Mouse (Mus musculus) hindbrain, embryonic 14.5 days (tissue): ENCODE results near the gene Plekhh1. TPM values are rescaled to one million over a fixed set of nuclear protein-coding genes. Genes with fewer than 3 reads are reported as not detected.
A peak's percentile ranks its signal among the peaks of the same experiment; 100 is the strongest.
"Not testable (repeated sequence)": the region's sequence is repeated elsewhere in the genome, so short reads cannot be mapped to it uniquely, and the experiment has no call there.

Source experiments
- ATAC-seq: fragments of 200-750 bp; cut with Nextera tagmentation; 2 replicates; pipeline ENCODE4 v1.8.0; 2017; ENCODE audit warnings: moderate number of reproducible peaks, mild to moderate bottlenecking, moderate TSS enrichment, moderate library complexity; ENCODE audit not compliant: low FRiP score
- DNase-seq: peaks from one replicate; pipeline ENCODE4 v3.0.0-alpha.2; 2015; ENCODE audit warnings: low spot score
- H3K27ac ChIP-seq: fragments of 300-500 bp; sonication (generic); 2 replicates; pipeline ENCODE4 v1.5.1; 2014; ENCODE audit warnings: mild to moderate bottlenecking, moderate library complexity
- H3K27me3 ChIP-seq: fragments of 300-500 bp; sonication (generic); 2 replicates; pipeline ENCODE4 v1.6.1; 2014; ENCODE audit warnings: mild to moderate bottlenecking, low read length, mixed read lengths; ENCODE audit not compliant: control insufficient read depth, insufficient read depth
- H3K36me3 ChIP-seq: fragments of 300-500 bp; sonication (generic); replicated peaks from 2 replicates; pipeline ENCODE4 v1.6.1; 2014; ENCODE audit not compliant: control insufficient read depth, insufficient read depth
- H3K4me1 ChIP-seq: fragments of 300-500 bp; sonication (generic); replicated peaks from 2 replicates; pipeline ENCODE4 v1.6.1; 2014; ENCODE audit warnings: antibody characterized with exemption, low read length, mixed read lengths; ENCODE audit not compliant: control insufficient read depth, insufficient read depth
- H3K4me2 ChIP-seq: fragments of 300-500 bp; sonication (generic); replicated peaks from 2 replicates; pipeline ENCODE4 v1.6.1; 2014; ENCODE audit warnings: mild to moderate bottlenecking, moderate library complexity
- H3K4me3 ChIP-seq: fragments of 300-500 bp; sonication (generic); replicated peaks from 2 replicates; pipeline ENCODE4 v1.5.1; 2014; ENCODE audit warnings: mild to moderate bottlenecking, low read length
- H3K9ac ChIP-seq: fragments of 300-500 bp; sonication (generic); 2 replicates; pipeline ENCODE4 v1.6.1; 2014
- H3K9me3 ChIP-seq: fragments of 300-500 bp; sonication (generic); 2 replicates; pipeline ENCODE4 v1.6.1; 2016; ENCODE audit warnings: low read length; ENCODE audit not compliant: control insufficient read depth
- WGBS: fragments of 180-500 bp; shearing (Covaris S2); extraction: QIAGEN DNeasy Blood & Tissue Kit; methylation state at CpG from one replicate; pipeline ENCODE4 v1.1.7; 2014; 5-methylcytosine and 5-hydroxymethylcytosine counted together
- polyA plus RNA-seq: library from polyadenylated mRNA; unstranded; fragments of >200 nt; fragmentation: Nextera tagmentation; extraction: Ambion mirVana; gene quantifications from 2 replicates; pipeline ENCODE4 v1.2.1, GENCODE M21; 2014

Gene Plekhh1
- polyA plus RNA-seq, 1 experiment from 2014 or later, result 2.8 TPM

DNA sequence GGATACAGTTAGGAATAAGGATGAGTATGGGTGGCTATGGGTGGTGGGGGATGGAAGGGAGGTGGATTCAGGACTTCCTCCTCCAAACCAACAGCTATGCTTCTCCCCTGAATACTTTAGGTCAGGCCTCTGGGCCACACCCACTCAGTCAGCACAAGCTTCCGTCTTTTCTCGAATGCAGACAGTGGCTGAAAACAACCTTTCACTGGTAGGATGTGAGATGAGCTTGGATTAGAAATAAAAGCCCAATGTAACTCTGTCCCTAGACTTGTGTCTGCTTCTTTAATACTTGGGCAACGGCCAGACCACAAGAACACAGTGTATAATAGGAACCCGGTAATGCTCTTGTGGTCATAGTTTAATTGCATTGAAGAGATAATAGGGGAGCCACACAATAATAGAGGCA lies 11.0 kb upstream of the Plekhh1 start:
- no peaks in the 10 kb centered on the region for H3K4me1 ChIP-seq
- ATAC-seq (no peak), DNase-seq (no peak)
- H3K9ac ChIP-seq, result no peak overlapping the region
- no peak overlapping the region for H3K4me3 ChIP-seq
- no peaks in the 10 kb centered on the region for H3K36me3 ChIP-seq
- no peaks in the 10 kb centered on the region for H3K27me3 ChIP-seq
- 51% methylated on average over 4 of the region's 4 CpGs for WGBS
- no peaks in the 10 kb centered on the region for H3K9me3 ChIP-seq
- no peak overlapping the region for H3K27ac ChIP-seq
- no peak overlapping the region for H3K4me2 ChIP-seq

DNA sequence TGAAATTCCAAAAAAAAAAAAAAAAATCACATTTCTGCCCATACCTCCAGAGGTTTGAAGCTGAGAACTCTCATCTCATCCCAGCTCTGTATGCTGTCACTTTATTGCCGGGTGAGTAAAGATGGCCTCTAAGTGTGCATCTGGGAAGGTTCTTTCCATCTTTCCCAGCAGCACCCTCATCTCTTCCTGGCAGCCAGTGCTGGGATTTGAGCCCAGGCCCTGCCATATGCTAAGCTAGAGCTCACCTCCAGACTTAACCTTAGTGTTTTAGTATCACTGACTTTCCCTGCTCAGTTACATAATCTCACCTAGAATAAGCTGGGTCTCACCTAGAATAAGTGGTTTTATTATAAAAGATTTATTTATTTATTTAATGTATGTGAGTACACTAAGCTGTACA lies 7.1 kb upstream of the Plekhh1 start:
- H3K4me1 ChIP-seq, result no peaks in the 10 kb centered on the region
- WGBS, result 81% methylated on average over 1 of the region's 1 CpGs
- H3K9ac ChIP-seq, result no peak overlapping the region
- no peaks in the 10 kb centered on the region for H3K36me3 ChIP-seq
- no peak overlapping the region for H3K4me3 ChIP-seq
- H3K27me3 ChIP-seq, result no peaks in the 10 kb centered on the region
- ATAC-seq (no peak), DNase-seq (no peak)
- no peak overlapping the region for H3K27ac ChIP-seq
- no peak overlapping the region for H3K4me2 ChIP-seq
- H3K9me3 ChIP-seq, result no peaks in the 10 kb centered on the region

DNA sequence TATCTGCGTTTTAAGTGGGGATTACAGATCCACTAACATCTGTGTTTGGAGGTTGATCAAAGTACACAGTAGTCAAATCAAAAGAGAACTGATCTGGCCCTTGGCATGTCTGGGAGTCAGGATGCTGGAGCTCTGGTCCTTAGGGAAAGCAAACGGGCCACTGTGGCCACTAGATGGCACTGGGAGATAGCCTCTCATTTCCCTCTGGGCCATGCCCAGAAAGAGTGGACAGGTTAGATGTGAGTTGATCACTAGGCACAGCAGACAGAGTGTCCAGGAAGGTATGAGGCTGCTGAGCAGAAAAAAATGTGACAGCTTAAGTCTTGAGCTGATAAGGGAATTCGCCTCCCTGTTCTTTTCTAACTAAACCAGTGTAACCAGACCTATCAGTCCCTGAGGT lies 6.1 kb upstream of the Plekhh1 start:
- Histone ChIP-seq H3K4me1 (no peaks in the 10 kb centered on the region), H3K9me3 (no peaks in the 10 kb centered on the region), H3K36me3 (no peaks in the 10 kb centered on the region), H3K4me3 (no peak overlapping the region), H3K9ac (no peak overlapping the region), H3K27me3 (no peaks in the 10 kb centered on the region), H3K27ac (no peak overlapping the region), H3K4me2 (no peak overlapping the region)
- DNase-seq, result peak; percentile 74
- ATAC-seq, result no peak; the same call in 1 of the 2 replicates
- WGBS, result 11% methylated on average over 3 of the region's 3 CpGs

DNA sequence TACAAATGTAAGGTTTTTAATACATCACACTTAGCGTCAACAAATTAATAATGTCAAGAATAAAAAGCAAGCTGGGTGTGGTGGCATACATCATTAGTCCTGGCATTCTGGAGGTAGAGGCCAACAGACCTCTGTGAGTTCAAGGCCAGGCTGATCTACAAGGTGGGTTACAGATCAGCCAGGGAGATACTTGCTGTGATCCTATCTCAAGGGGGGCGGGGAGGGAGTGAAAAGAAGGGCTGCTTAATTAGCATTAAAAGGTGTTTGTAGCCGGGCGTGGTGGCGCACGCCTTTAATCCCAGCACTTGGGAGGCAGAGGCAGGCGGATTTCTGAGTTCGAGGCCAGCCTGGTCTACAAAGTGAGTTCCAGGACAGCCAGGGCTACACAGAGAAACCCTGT lies 1.4 kb upstream of the Plekhh1 start:
- not testable (repeated sequence) for H3K4me3 ChIP-seq, ATAC-seq, H3K27ac ChIP-seq, H3K9me3 ChIP-seq, H3K27me3 ChIP-seq, H3K9ac ChIP-seq, H3K4me1 ChIP-seq, DNase-seq, H3K4me2 ChIP-seq, H3K36me3 ChIP-seq
- WGBS, result 92% methylated on average over 8 of the region's 8 CpGs

DNA sequence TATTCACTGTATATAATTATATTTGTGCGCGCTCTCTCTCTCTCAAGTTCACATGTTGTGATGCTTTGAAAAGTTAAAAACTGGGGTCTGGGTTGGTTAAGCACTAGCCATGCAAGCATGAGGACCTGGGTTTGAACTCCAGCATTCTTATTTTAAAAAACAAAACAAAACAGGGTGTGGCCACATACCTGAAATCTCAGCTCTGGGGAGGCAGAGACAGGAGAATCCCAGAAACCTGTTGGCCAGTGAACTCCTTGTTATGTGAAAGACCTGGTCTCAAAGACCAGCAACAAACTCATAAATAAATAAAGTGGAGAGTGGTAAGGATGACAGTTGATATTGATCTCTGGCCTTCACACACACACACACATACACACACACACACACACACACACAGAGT lies 5.4 kb downstream of the Plekhh1 start:
- DNase-seq, result no peak
- Histone ChIP-seq H3K9me3 (no peaks in the 10 kb centered on the region), H3K27me3 (no peaks in the 10 kb centered on the region), H3K9ac (no peak overlapping the region), H3K36me3 (no peaks in the 10 kb centered on the region), H3K4me3 (no peak overlapping the region), H3K4me1 (no peaks in the 10 kb centered on the region), H3K27ac (no peak overlapping the region), H3K4me2 (no peak overlapping the region)
- no peak for ATAC-seq
- WGBS, result 100% methylated on average over 2 of the region's 2 CpGs

DNA sequence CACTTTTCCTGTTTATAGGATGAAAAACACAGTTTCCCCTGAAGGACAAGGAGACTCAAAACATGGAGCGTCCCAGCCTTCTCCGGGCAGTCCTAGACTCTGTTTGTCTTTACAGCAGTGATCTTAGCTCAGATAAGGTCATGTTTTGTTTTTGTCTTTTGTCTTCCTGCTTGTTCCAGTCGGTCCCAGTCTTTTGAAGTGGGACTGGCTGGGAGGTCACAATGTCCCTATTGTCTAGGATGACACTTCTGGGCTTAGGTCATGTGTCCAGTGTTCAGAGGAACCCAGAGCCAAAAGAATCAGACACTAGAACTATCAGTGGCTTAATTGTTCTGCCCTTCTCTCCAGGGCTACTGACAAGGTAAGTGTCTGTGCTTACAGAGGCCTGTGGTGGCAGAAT lies 6.4 kb downstream of the Plekhh1 start:
- no peaks in the 10 kb centered on the region for H3K36me3 ChIP-seq
- H3K4me2 ChIP-seq, result no peak overlapping the region
- no peaks in the 10 kb centered on the region for H3K4me1 ChIP-seq
- H3K27me3 ChIP-seq, result no peaks in the 10 kb centered on the region
- WGBS, result 8% methylated on average over 3 of the region's 3 CpGs
- DNase-seq (no peak), ATAC-seq (no peak)
- no peak overlapping the region for H3K4me3 ChIP-seq
- H3K9ac ChIP-seq, result no peak overlapping the region
- H3K27ac ChIP-seq, result no peak overlapping the region
- no peaks in the 10 kb centered on the region for H3K9me3 ChIP-seq

DNA sequence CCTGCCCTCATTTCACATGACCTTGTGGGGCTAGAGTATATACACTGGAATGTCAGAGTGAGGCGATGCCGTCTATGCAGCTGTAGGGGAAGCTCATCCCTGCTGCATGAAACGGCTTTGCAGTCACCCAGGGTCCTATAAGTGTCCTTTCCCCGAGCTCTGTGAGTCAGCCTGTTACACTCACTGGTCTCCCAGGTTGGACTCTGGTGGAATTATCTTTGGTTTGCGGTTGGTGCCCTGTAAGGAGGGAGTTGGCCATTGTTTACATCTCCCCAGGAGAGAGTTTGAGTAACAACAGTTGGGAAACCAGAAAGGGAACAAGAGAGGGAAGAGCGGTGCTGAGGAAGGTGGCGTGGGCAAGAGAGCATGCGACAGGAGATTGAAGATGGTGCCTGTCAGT lies 10.7 kb downstream of the Plekhh1 start:
- no peaks in the 10 kb centered on the region for H3K4me1 ChIP-seq
- H3K27me3 ChIP-seq, result no peaks in the 10 kb centered on the region
- WGBS, result 69% methylated on average over 8 of the region's 8 CpGs
- H3K9me3 ChIP-seq, result no peaks in the 10 kb centered on the region
- DNase-seq (no peak), ATAC-seq (no peak)
- peaks cover 19% of the 10 kb centered on the region; the same call in 1 of the 2 replicates for H3K36me3 ChIP-seq
- H3K4me3 ChIP-seq, result no peak overlapping the region
- no peak overlapping the region for H3K9ac ChIP-seq
- H3K4me2 ChIP-seq, result no peak overlapping the region
- no peak overlapping the region for H3K27ac ChIP-seq

DNA sequence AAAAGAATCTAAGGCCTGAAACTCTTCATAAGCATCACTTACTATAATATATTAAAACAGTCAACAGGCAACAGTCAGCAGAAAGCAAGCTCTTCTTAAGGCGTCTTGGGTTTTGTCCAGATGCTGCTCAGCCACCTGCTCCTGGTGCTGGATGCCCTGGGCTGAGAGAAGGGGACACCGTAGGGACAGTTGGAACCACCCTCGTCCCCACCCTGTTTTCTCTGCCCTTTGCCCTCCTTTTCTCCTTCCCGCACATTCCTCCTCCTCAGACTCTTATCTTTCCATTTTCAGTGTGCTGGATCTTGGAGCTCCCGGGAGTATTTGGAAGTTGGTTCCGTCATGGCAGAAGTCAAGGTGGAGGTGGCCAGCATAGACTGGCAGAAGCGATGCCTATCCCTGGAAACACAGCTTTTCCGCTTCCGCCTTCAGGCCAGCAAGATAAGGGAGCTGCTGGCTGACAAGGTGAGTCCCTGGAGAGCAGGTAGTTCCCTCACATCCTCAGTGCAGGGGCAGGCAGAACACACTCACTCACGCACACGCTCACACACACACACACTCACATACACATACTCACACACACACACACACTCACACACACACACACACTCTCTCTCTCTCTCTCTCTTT lies 11.4 kb downstream of the Plekhh1 start:
- no peaks in the 10 kb centered on the region for H3K9me3 ChIP-seq
- no peak overlapping the region for H3K4me3 ChIP-seq
- 93% methylated on average over 11 of the region's 11 CpGs for WGBS
- H3K36me3 ChIP-seq, result peaks cover 19% of the 10 kb centered on the region; the same call in 1 of the 2 replicates
- no peak overlapping the region for H3K9ac ChIP-seq
- no peaks in the 10 kb centered on the region for H3K4me1 ChIP-seq
- no peak overlapping the region for H3K4me2 ChIP-seq
- no peaks in the 10 kb centered on the region for H3K27me3 ChIP-seq
- ATAC-seq, result no peak
- H3K27ac ChIP-seq, result no peak overlapping the region
- no peak for DNase-seq

DNA sequence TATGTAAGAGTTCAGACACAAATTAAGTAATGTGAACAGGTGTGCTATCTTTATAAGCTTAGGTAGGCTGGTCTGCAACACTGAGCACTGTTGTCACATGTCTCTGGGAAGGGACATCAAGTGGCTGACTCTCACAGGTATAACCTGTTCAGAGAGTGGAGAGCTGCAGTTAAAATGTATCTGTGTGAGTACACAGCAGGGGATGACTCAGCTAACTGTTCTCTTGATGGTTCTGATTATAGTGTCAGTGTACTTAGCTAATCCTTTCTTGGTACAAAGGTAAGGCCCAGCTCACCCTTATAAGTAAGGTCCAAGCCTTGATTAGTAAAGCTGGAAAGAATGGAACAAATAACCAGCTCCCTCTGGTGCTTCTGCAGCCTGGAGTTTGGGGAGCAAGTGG lies 12.5 kb downstream of the Plekhh1 start:
- no peaks in the 10 kb centered on the region for H3K27me3 ChIP-seq
- no peaks in the 10 kb centered on the region for H3K4me1 ChIP-seq
- DNase-seq (no peak), ATAC-seq (no peak)
- H3K4me2 ChIP-seq, result no peak overlapping the region
- H3K4me3 ChIP-seq, result no peak overlapping the region
- no peak overlapping the region for H3K9ac ChIP-seq
- H3K27ac ChIP-seq, result no peak overlapping the region
- H3K9me3 ChIP-seq, result no peaks in the 10 kb centered on the region
- peaks cover 19% of the 10 kb centered on the region; the same call in 1 of the 2 replicates for H3K36me3 ChIP-seq

DNA sequence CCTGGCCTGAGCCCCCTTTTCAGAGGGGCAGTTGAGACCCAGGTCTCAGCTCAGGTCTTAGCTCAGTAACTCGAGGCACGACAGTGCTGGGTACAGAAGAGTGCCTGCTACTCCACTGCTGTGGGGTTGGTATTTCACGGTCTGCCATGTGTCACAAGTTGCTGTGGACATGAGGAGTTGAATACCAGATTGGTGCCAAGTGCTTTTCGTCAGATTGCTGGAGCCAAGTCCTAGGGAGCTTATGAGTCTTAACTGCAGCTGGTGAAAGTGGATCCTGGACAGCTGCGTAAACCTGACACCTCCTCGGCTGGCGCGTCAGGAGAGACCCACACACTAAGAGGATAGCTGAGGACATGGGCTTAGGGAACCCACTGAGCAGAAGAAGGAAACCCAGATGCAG lies 15.7 kb downstream of the Plekhh1 start:
- H3K9me3 ChIP-seq, result no peaks in the 10 kb centered on the region

More for the DNA sequence above, 15.7 kb downstream of the Plekhh1 start:
- DNase-seq, result no peak
- H3K36me3 ChIP-seq, result peaks cover 19% of the 10 kb centered on the region; the same call in 1 of the 2 replicates
- H3K27me3 ChIP-seq, result no peaks in the 10 kb centered on the region
- H3K4me1 ChIP-seq, result no peaks in the 10 kb centered on the region
- no peak overlapping the region for H3K27ac ChIP-seq
- H3K4me3 ChIP-seq, result no peak overlapping the region
- 91% methylated on average over 8 of the region's 8 CpGs for WGBS
- H3K4me2 ChIP-seq, result no peak overlapping the region
- no peak overlapping the region for H3K9ac ChIP-seq
- ATAC-seq, result no peak
